Mouse (Mus musculus): ENCODE results near the gene Ceacam16.

- no peak for TF ChIP-seq ZNF384 (IDR thresholded peaks at IDR 0.05; ENCODE audit: low read depth, low read length)
- no peak for TF ChIP-seq MAFK (IDR thresholded peaks at IDR 0.05; ENCODE audit: insufficient read depth, low read depth, low read length)
- TF ChIP-seq CHD2 (IDR thresholded peaks at IDR 0.05; ENCODE audit: low read depth, low read length) = no peak
- no peak for TF ChIP-seq HCFC1 (IDR thresholded peaks at IDR 0.05; ENCODE audit: borderline replicate concordance, insufficient read depth, low read length)
These were observed 11.0 kb upstream of the Ceacam16 start for GRCm38 (mm10) chr7:19871943-19872601.

Data from ES-E14 (cell line).